Mouse (Mus musculus) G1E (cell line): Measurements from ENCODE around the gene Myo10.

ENCODE experiments used
- CTCF ChIP-seq: IDR thresholded peaks from 2 replicates; pipeline ENCODE4 v1.5.1; 2012; ENCODE audit warnings: low read depth, low read length, inconsistent platforms, mixed read lengths
- TAL1 ChIP-seq: conservative IDR thresholded peaks from 2 replicates; pipeline ENCODE4 v1.6.1; 2012; ENCODE audit warnings: low read depth, low read length, inconsistent platforms, mixed read lengths

- TF ChIP-seq CTCF = no peak
- no peak for TF ChIP-seq TAL1
Observed at GRCm38 (mm10) chr15:25850552-25850951, 228.2 kb downstream of the Myo10 start.
